Comparison of ENCODE assay signal across 10 mouse cellular contexts in genomic region chr12:80379393-80379792, GRCm38 (mm10). TPM values are rescaled to one million over a fixed set of nuclear protein-coding genes. Genes with fewer than 3 reads are reported as not detected.
DNase-seq lines count a peak whose midpoint lies in the region; ATAC-seq lines count a peak whose summit lies in the region.
"Had no signal": no experiment of that assay in that cellular context is flagged by ENCODE, and none has a peak within 500 bp of the region (broad histone marks: within the 10 kb centered on the region; RNA-seq: fewer than 3 reads in every experiment).

No protein-coding gene starts in this region.

- peak overlapping the region; percentile 85 for H3K27ac ChIP-seq in lung, embryonic 16.5 days (ENCODE audit: low read length)
- H3K27ac ChIP-seq in neural tube, embryonic 15.5 days (replicated peaks), result peak overlapping the region; percentile 56
- H3K27ac ChIP-seq: kidney, embryonic 15.5 days had no signal

- no peak for ATAC-seq in lung, embryonic 16.5 days (ENCODE audit: low read depth)
- no peak for ATAC-seq in neural tube, embryonic 15.5 days (ENCODE audit: low FRiP score)

- H3K9me3 ChIP-seq in lung, embryonic 16.5 days (ENCODE audit: control insufficient read depth, low read length), result no peaks in the 10 kb centered on the region
- no peaks in the 10 kb centered on the region for H3K9me3 ChIP-seq in neural tube, embryonic 15.5 days (replicated peaks)
- H3K9me3 ChIP-seq: kidney, embryonic 15.5 days had no signal

- peaks cover 14% of the 10 kb centered on the region for H3K4me1 ChIP-seq in lung, embryonic 16.5 days (replicated peaks; ENCODE audit: control insufficient read depth, insufficient read depth, low read length)
- H3K4me1 ChIP-seq in neural tube, embryonic 15.5 days, result peaks cover 13% of the 10 kb centered on the region

- no peaks in the 10 kb centered on the region for H3K27me3 ChIP-seq in lung, embryonic 16.5 days (ENCODE audit: control insufficient read depth, insufficient read depth, low read depth, low read length)
- H3K27me3 ChIP-seq in neural tube, embryonic 15.5 days (replicated peaks), result no peaks in the 10 kb centered on the region
- H3K27me3 ChIP-seq: kidney, embryonic 15.5 days had no signal

- peak; percentile 20 for DNase-seq in cerebellum, adult 11 months
- DNase-seq in cerebellum, adult 8-10 months, result no peak
- DNase-seq in lung, postnatal 14 days, result no peak
- peak; percentile 24 for DNase-seq in heart, adult 8-10 months (ENCODE audit: low spot score)
- no peak for DNase-seq in ovary, postnatal 36 days (ENCODE audit: low spot score)
- DNase-seq in layer of hippocampus, postnatal 36 days, result no peak
- DNase-seq: B cell, adult 2 months had no signal

- H3K9ac ChIP-seq in lung, embryonic 16.5 days (ENCODE audit: low read length), result no peak overlapping the region
- no peak overlapping the region for H3K9ac ChIP-seq in neural tube, embryonic 15.5 days (replicated peaks)
- H3K9ac ChIP-seq: kidney, embryonic 15.5 days had no signal

- 62% methylated on average over 4 of the region's 4 CpGs for WGBS in lung, embryonic 16.5 days
- 62% methylated on average over 4 of the region's 4 CpGs for WGBS in neural tube, embryonic 15.5 days

- no peak overlapping the region for H3K4me3 ChIP-seq in lung, embryonic 16.5 days (ENCODE audit: low read length)
- no peak overlapping the region for H3K4me3 ChIP-seq in neural tube, embryonic 15.5 days (replicated peaks)
- H3K4me3 ChIP-seq: kidney, embryonic 15.5 days had no signal

- H3K36me3 ChIP-seq in lung, embryonic 16.5 days (ENCODE audit: control insufficient read depth, insufficient read depth, low read length), result peaks cover 20% of the 10 kb centered on the region
- H3K36me3 ChIP-seq in neural tube, embryonic 15.5 days, result peaks cover 25% of the 10 kb centered on the region

- H3K4me2 ChIP-seq in lung, embryonic 16.5 days (ENCODE audit: low read depth, low read length), result no peak overlapping the region
- no peak overlapping the region for H3K4me2 ChIP-seq in neural tube, embryonic 15.5 days
- H3K4me2 ChIP-seq: kidney, embryonic 15.5 days had no signal

RNA-seq across cellular contexts. Expression of gene Dcaf5, which starts 57.0 kb away (rescaled TPM):
- polyA plus RNA-seq in lung, embryonic 16.5 days (2015; fragmentation: Nextera tagmentation; extraction: Ambion mirVana), result 9.8 and 11.6 TPM in 2 replicates
- 10 to 100 TPM; 30.8 to 46.6 (median 38.2) TPM for total RNA-seq in heart, adult 8-10 months (2022)
- 20.2 and 20.6 TPM in 2 replicates for polyA plus RNA-seq in neural tube, embryonic 15.5 days (2015; fragmentation: Nextera tagmentation; extraction: Ambion mirVana)
- total RNA-seq in layer of hippocampus, postnatal 36 days (2021), result 10 to 100 TPM; 68.5 to 74.0 TPM

Comparison
In these comparisons a context has a peak if more than half of its experiments do, and no peak if none do; other contexts are left out.
1. DNase-seq: peak in cerebellum, adult 11 months (single experiment) and heart, adult 8-10 months (single experiment); none in cerebellum, adult 8-10 months (single experiment), lung, postnatal 14 days (single experiment), ovary, postnatal 36 days (single experiment) and layer of hippocampus, postnatal 36 days (0 of 2).